Mouse (Mus musculus): Measurements from ENCODE around the gene Gca. TPM values are rescaled to one million over a fixed set of nuclear protein-coding genes. Genes with fewer than 3 reads are reported as not detected.
A peak's percentile ranks its signal among the peaks of the same experiment; 100 is the strongest.
"Not testable (repeated sequence)": the region's sequence is repeated elsewhere in the genome, so short reads cannot be mapped to it uniquely, and the experiment has no call there.

Gca gene
- total RNA-seq, 2 experiments from 2014 or later, result 36.7 to 37.8 TPM

- intact Hi-C loops (cut with DNase I), result no loop called here
Observed at GRCm38 (mm10) chr2:62664839-62665238, 754 bp downstream of the Gca start.

GRCm38 (mm10) chr2:62665536-62665935 is 1.5 kb downstream of the Gca start:
- no peak for DNase-seq
- intact Hi-C loops (cut with DNase I), result no loop called here

More at GRCm38 (mm10) chr2:62664839-62665238, 754 bp downstream of the Gca start:
- no peak for DNase-seq

GRCm38 (mm10) chr2:62669848-62670247 is 5.8 kb downstream of the Gca start:
- no peak for DNase-seq
- intact Hi-C loops (cut with DNase I), result no loop called here

GRCm38 (mm10) chr2:62670301-62670700 is 6.2 kb downstream of the Gca start:
- intact Hi-C loops (cut with DNase I), result no loop called here
- no peak for DNase-seq

GRCm38 (mm10) chr2:62670767-62671166 is 6.7 kb downstream of the Gca start:
- DNase-seq, result no peak
- intact Hi-C loops (cut with DNase I), result no loop called here

- DNase-seq, result no peak
- intact Hi-C loops (cut with DNase I), result no loop called here
Observed at GRCm38 (mm10) chr2:62672788-62673187, 8.7 kb downstream of the Gca start.

- peak; percentile 23 to 40 for DNase-seq
- intact Hi-C loops (cut with DNase I), result no loop called here
Observed at GRCm38 (mm10) chr2:62681667-62682066, 17.6 kb downstream of the Gca start.

- intact Hi-C loops (cut with DNase I), result no loop called here
Observed at GRCm38 (mm10) chr2:62684989-62685595, 21.0 kb downstream of the Gca start.

GRCm38 (mm10) chr2:62685934-62686333 is 21.8 kb downstream of the Gca start:
- intact Hi-C loops (cut with DNase I), result no loop called here
- DNase-seq, result no peak

More at GRCm38 (mm10) chr2:62684989-62685595, 21.0 kb downstream of the Gca start:
- no peak for DNase-seq

- intact Hi-C loops (cut with DNase I), result no loop called here
- DNase-seq, result no peak
Observed at GRCm38 (mm10) chr2:62706313-62706712, 42.2 kb downstream of the Gca start.

- intact Hi-C loops (cut with DNase I), result no loop called here
- no peak for DNase-seq
Observed at GRCm38 (mm10) chr2:62709633-62710032, 45.5 kb downstream of the Gca start.

GRCm38 (mm10) chr2:62714362-62714761 is 50.3 kb downstream of the Gca start:
- not testable (repeated sequence) for DNase-seq

GRCm38 (mm10) chr2:62715260-62715659 is 51.2 kb downstream of the Gca start:
- no peak for DNase-seq
- intact Hi-C loops (cut with DNase I), result no loop called here

More at GRCm38 (mm10) chr2:62714362-62714761, 50.3 kb downstream of the Gca start:
- intact Hi-C loops (cut with DNase I), result not testable (repeated sequence)

GRCm38 (mm10) chr2:62717270-62717669 is 53.2 kb downstream of the Gca start:
- intact Hi-C loops (cut with DNase I), result no loop called here
- DNase-seq, result no peak

GRCm38 (mm10) chr2:62718411-62718810 is 54.3 kb downstream of the Gca start:
- DNase-seq, result no peak
- intact Hi-C loops (cut with DNase I), result no loop called here

GRCm38 (mm10) chr2:62725946-62726345 is 61.9 kb downstream of the Gca start:
- intact Hi-C loops (cut with DNase I), result no loop called here
- no peak for DNase-seq

GRCm38 (mm10) chr2:62727732-62728131 is 63.6 kb downstream of the Gca start:
- DNase-seq, result no peak
- intact Hi-C loops (cut with DNase I), result no loop called here

- no peak for DNase-seq
- intact Hi-C loops (cut with DNase I), result no loop called here
Observed at GRCm38 (mm10) chr2:62730671-62731070, 66.6 kb downstream of the Gca start.

GRCm38 (mm10) chr2:62743098-62743497 is 79.0 kb downstream of the Gca start:
- intact Hi-C loops (cut with DNase I), result no loop called here
- no peak for DNase-seq
